Mouse (Mus musculus) hindbrain, embryonic 16.5 days (tissue): ENCODE data around the gene Yju2. TPM values are rescaled to one million over a fixed set of nuclear protein-coding genes. Genes with fewer than 3 reads are reported as not detected.
A peak's percentile ranks its signal among the peaks of the same experiment; 100 is the strongest.

Source experiments
- ATAC-seq: fragments of 200-750 bp; cut with Nextera tagmentation; 2 replicates; pipeline ENCODE4 v1.8.0; 2017; ENCODE audit warnings: moderate TSS enrichment, moderate library complexity
- H3K27ac ChIP-seq: fragments of 300-500 bp; sonication (generic); 2 replicates; pipeline ENCODE4 v1.5.1; 2014; ENCODE audit warnings: low read depth, mild to moderate bottlenecking, control low read depth, low read length, moderate library complexity
- H3K27me3 ChIP-seq: fragments of 300-500 bp; sonication (generic); replicated peaks from 2 replicates; pipeline ENCODE4 v1.6.1; 2014; ENCODE audit warnings: low read length; ENCODE audit not compliant: control insufficient read depth, insufficient read depth
- H3K36me3 ChIP-seq: fragments of 300-500 bp; sonication (generic); 2 replicates; pipeline ENCODE4 v1.6.1; 2014; ENCODE audit warnings: mild to moderate bottlenecking, low read length, moderate library complexity, mixed read lengths; ENCODE audit not compliant: control insufficient read depth, insufficient read depth
- H3K4me1 ChIP-seq: fragments of 300-500 bp; sonication (generic); 2 replicates; pipeline ENCODE4 v1.6.1; 2014; ENCODE audit warnings: low read depth, low read length; ENCODE audit not compliant: control insufficient read depth, insufficient read depth
- H3K4me2 ChIP-seq: fragments of 300-500 bp; sonication (generic); 2 replicates; pipeline ENCODE4 v1.6.1; 2014; ENCODE audit warnings: mild to moderate bottlenecking, low read length, control low read depth, moderate library complexity
- H3K4me3 ChIP-seq: fragments of 300-500 bp; sonication (generic); 2 replicates; pipeline ENCODE4 v1.5.1; 2014; ENCODE audit warnings: mild to moderate bottlenecking, low read length, control low read depth, moderate library complexity
- H3K9ac ChIP-seq: fragments of 300-500 bp; sonication (generic); 2 replicates; pipeline ENCODE4 v1.6.1; 2014; ENCODE audit warnings: low read depth, mild to moderate bottlenecking, control low read depth, low read length, moderate library complexity
- H3K9me3 ChIP-seq: fragments of 300-500 bp; sonication (generic); 2 replicates; pipeline ENCODE4 v1.6.1; 2014; ENCODE audit warnings: mild to moderate bottlenecking, low read length, moderate library complexity; ENCODE audit not compliant: control insufficient read depth
- WGBS: fragments of 180-500 bp; shearing (Covaris S2); extraction: QIAGEN DNeasy Blood & Tissue Kit; methylation state at CpG from one replicate; pipeline ENCODE4 v1.1.7; 2014; 5-methylcytosine and 5-hydroxymethylcytosine counted together
- polyA plus RNA-seq: library from polyadenylated mRNA; unstranded; fragments of >200 nt; fragmentation: Nextera tagmentation; extraction: Ambion mirVana; gene quantifications from 2 replicates; pipeline ENCODE4 v1.2.1, GENCODE M21; 2015

The Yju2 gene
- polyA plus RNA-seq, 1 experiment from 2014 or later, result 20.5 TPM

GRCm38 (mm10) chr17:55957726-55958583, 944 bp upstream of the Yju2 start:
- peak overlapping the region; percentile 62 for H3K27ac ChIP-seq
- H3K4me1 ChIP-seq, result peaks cover 25% of the 10 kb centered on the region
- H3K9ac ChIP-seq, result peak overlapping the region; percentile 61
- ATAC-seq, result no peak
- peak overlapping the region; percentile 58 for H3K4me3 ChIP-seq
- peak overlapping the region; percentile 75 for H3K4me2 ChIP-seq
- H3K36me3 ChIP-seq, result peaks cover 6% of the 10 kb centered on the region; the same call in 1 of the 2 replicates
- no peaks in the 10 kb centered on the region; the same call in 1 of the 2 replicates for H3K27me3 ChIP-seq
- no peaks in the 10 kb centered on the region for H3K9me3 ChIP-seq
- 79% methylated on average over 13 of the region's 13 CpGs for WGBS

- no peaks in the 10 kb centered on the region for H3K9me3 ChIP-seq
- peak overlapping the region; percentile 62 for H3K27ac ChIP-seq
- peak overlapping the region; percentile 58 for H3K4me3 ChIP-seq
- peak overlapping the region; percentile 61 for H3K9ac ChIP-seq
- ATAC-seq, result no peak
- no peaks in the 10 kb centered on the region; the same call in 1 of the 2 replicates for H3K27me3 ChIP-seq
- WGBS, result 14% methylated on average over 2 of the region's 2 CpGs
- peaks cover 25% of the 10 kb centered on the region for H3K4me1 ChIP-seq
- peak overlapping the region; percentile 75 for H3K4me2 ChIP-seq
- peaks cover 9% of the 10 kb centered on the region; the same call in 1 of the 2 replicates for H3K36me3 ChIP-seq
Measured at GRCm38 (mm10) chr17:55958584-55958886, 364 bp upstream of the Yju2 start.

- H3K9me3 ChIP-seq, result no peaks in the 10 kb centered on the region
- H3K9ac ChIP-seq, result peak overlapping the region; percentile 53
- H3K36me3 ChIP-seq, result peaks cover 9% of the 10 kb centered on the region; the same call in 1 of the 2 replicates
- H3K4me2 ChIP-seq, result peak overlapping the region; percentile 58
- no peak for ATAC-seq
- WGBS, result 72% methylated on average over 10 of the region's 10 CpGs
- peak overlapping the region; percentile 94; the same call in 1 of the 2 replicates for H3K27ac ChIP-seq
- H3K4me1 ChIP-seq, result peaks cover 25% of the 10 kb centered on the region
- no peaks in the 10 kb centered on the region for H3K27me3 ChIP-seq
- peak overlapping the region; percentile 58 for H3K4me3 ChIP-seq
Measured at GRCm38 (mm10) chr17:55959946-55960740, 1.2 kb downstream of the Yju2 start.

GRCm38 (mm10) chr17:55960791-55961190, 1.9 kb downstream of the Yju2 start:
- Histone ChIP-seq H3K4me2 (no peak overlapping the region), H3K9me3 (no peaks in the 10 kb centered on the region), H3K4me3 (no peak overlapping the region), H3K36me3 (peaks cover 9% of the 10 kb centered on the region; the same call in 1 of the 2 replicates), H3K27ac (no peak overlapping the region), H3K4me1 (peaks cover 25% of the 10 kb centered on the region), H3K9ac (no peak overlapping the region), H3K27me3 (no peaks in the 10 kb centered on the region)
- ATAC-seq, result no peak

GRCm38 (mm10) chr17:55961631-55962030, 2.7 kb downstream of the Yju2 start:
- H3K36me3 ChIP-seq, result peaks cover 11% of the 10 kb centered on the region; the same call in 1 of the 2 replicates
- H3K9me3 ChIP-seq, result no peaks in the 10 kb centered on the region
- H3K4me3 ChIP-seq, result no peak overlapping the region
- H3K4me1 ChIP-seq, result peaks cover 19% of the 10 kb centered on the region
- ATAC-seq, result no peak
- no peaks in the 10 kb centered on the region for H3K27me3 ChIP-seq
- no peak overlapping the region for H3K27ac ChIP-seq
- WGBS, result 94% methylated on average over 7 of the region's 7 CpGs
- no peak overlapping the region for H3K9ac ChIP-seq
- H3K4me2 ChIP-seq, result no peak overlapping the region

GRCm38 (mm10) chr17:55963171-55963570, 4.3 kb downstream of the Yju2 start:
- peaks cover 12% of the 10 kb centered on the region for H3K4me1 ChIP-seq
- H3K27ac ChIP-seq, result no peak overlapping the region
- no peak overlapping the region for H3K9ac ChIP-seq
- peaks cover 17% of the 10 kb centered on the region; the same call in 1 of the 2 replicates for H3K36me3 ChIP-seq
- no peak overlapping the region for H3K4me3 ChIP-seq
- H3K4me2 ChIP-seq, result no peak overlapping the region
- no peaks in the 10 kb centered on the region for H3K27me3 ChIP-seq
- 79% methylated on average over 14 of the region's 14 CpGs for WGBS
- H3K9me3 ChIP-seq, result no peaks in the 10 kb centered on the region
- no peak for ATAC-seq

GRCm38 (mm10) chr17:55964496-55964895, 5.6 kb downstream of the Yju2 start:
- Histone ChIP-seq H3K27ac (no peak overlapping the region), H3K36me3 (peaks cover 17% of the 10 kb centered on the region; the same call in 1 of the 2 replicates), H3K4me1 (peaks cover 15% of the 10 kb centered on the region), H3K27me3 (no peaks in the 10 kb centered on the region), H3K4me3 (no peak overlapping the region), H3K9ac (no peak overlapping the region), H3K9me3 (no peaks in the 10 kb centered on the region), H3K4me2 (no peak overlapping the region)
- ATAC-seq, result no peak
- 94% methylated on average over 10 of the region's 10 CpGs for WGBS

GRCm38 (mm10) chr17:55964996-55965395, 6.1 kb downstream of the Yju2 start:
- Histone ChIP-seq H3K9me3 (no peaks in the 10 kb centered on the region), H3K36me3 (peaks cover 17% of the 10 kb centered on the region; the same call in 1 of the 2 replicates), H3K27ac (no peak overlapping the region), H3K9ac (no peak overlapping the region), H3K4me2 (no peak overlapping the region), H3K4me3 (no peak overlapping the region), H3K4me1 (peaks cover 16% of the 10 kb centered on the region), H3K27me3 (no peaks in the 10 kb centered on the region)
- no peak for ATAC-seq
- 85% methylated on average over 9 of the region's 9 CpGs for WGBS

GRCm38 (mm10) chr17:55967186-55967585, 8.3 kb downstream of the Yju2 start:
- Histone ChIP-seq H3K9ac (no peak overlapping the region), H3K4me2 (no peak overlapping the region), H3K4me3 (no peak overlapping the region), H3K4me1 (peaks cover 26% of the 10 kb centered on the region), H3K27ac (no peak overlapping the region), H3K36me3 (peaks cover 14% of the 10 kb centered on the region; the same call in 1 of the 2 replicates), H3K9me3 (no peaks in the 10 kb centered on the region), H3K27me3 (no peaks in the 10 kb centered on the region)
- 97% methylated on average over 4 of the region's 4 CpGs for WGBS
- ATAC-seq, result no peak
